Mouse (Mus musculus): ENCODE data around the gene Trim75. TPM values are rescaled to one million over a fixed set of nuclear protein-coding genes. Genes with fewer than 3 reads are reported as not detected.
"Not testable (repeated sequence)": the region's sequence is repeated elsewhere in the genome, so short reads cannot be mapped to it uniquely, and the experiment has no call there.

The Trim75 gene
- polyA plus RNA-seq (2012; ENCODE audit: insufficient read depth, low replicate concordance): not detected in 2 replicates

- H3K36me3 ChIP-seq (replicated peaks; ENCODE audit: low read length): no peaks in the 10 kb centered on the region
- H3K27me3 ChIP-seq (replicated peaks): no peaks in the 10 kb centered on the region
- H3K4me1 ChIP-seq: no peaks in the 10 kb centered on the region
- peaks cover 20% of the 10 kb centered on the region for H3K9me3 ChIP-seq
- TF ChIP-seq GATA1 (IDR thresholded peaks at IDR 0.05; ENCODE audit: borderline replicate concordance, low read length) (no peak), FLI1 (IDR thresholded peaks at IDR 0.05; ENCODE audit: low read length) (no peak)
- H3K4me3 ChIP-seq (replicated peaks): no peak within 1 kb of the TSS
These were observed at the start of gene Trim75 for GRCm38 (mm10) chr8:64987731-64988130. Gene Trim75, minus strand, starts transcription at chr8:64987831.

DNA sequence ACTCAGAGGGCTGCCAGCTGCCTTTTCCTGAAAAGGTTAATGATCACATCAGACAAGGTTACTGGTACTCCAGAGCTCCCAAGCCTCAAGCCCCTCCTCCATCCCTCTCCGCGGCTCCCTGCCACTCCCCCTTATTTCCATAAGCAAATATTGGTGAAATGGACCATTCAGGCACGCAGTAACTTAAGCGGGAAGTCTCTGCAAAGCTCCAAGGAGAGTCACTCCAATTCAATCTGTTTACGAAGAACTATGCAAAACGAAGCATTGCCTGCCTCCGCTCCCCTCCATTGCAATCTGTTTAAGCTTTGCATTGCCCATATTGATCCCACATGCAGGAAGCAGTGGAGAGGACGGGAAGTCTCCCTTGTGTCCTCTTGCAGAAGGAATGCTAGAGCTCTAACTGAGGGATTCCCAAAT, 49.5 kb upstream of the Trim75 start, which contains the start of gene Apela:
TSS of gene Apela (minus strand) at position 220 of the 417 bp plus-strand sequence.
- H3K4me1 ChIP-seq: peaks cover 3% of the 10 kb centered on the region; the same call in 1 of the 2 replicates
- H3K36me3 ChIP-seq (replicated peaks; ENCODE audit: low read length): no peaks in the 10 kb centered on the region
- TF ChIP-seq FLI1 (IDR thresholded peaks at IDR 0.05; ENCODE audit: low read length) (no peak), GATA1 (IDR thresholded peaks at IDR 0.05; ENCODE audit: borderline replicate concordance, low read length) (no peak)
- H3K4me3 ChIP-seq (replicated peaks): peak within 1 kb of the TSS; percentile 33
- H3K27me3 ChIP-seq (replicated peaks): peaks cover 13% of the 10 kb centered on the region
- peaks cover 7% of the 10 kb centered on the region for H3K9me3 ChIP-seq

DNA sequence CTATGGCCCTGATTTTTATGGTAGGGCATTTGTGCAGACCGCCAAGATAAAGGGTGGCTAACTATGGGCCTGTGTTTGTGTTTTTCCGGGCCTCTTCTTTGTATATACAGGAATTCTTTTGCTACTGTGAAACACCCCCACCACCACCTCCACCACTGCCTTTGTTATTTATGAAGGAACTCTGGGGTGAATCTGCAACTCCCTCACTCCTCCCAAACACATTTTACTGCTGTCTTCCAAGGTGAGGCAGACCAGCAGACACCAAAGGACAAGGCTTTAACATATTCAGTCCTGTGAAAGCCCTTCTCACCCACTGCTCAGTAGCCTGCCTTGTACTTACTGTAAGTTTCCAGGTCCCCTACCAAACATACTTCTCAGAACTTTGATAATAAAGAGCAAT, 46.5 kb upstream of the Trim75 start:
- TF ChIP-seq FLI1 (IDR thresholded peaks at IDR 0.05; ENCODE audit: low read length) (no peak), GATA1 (IDR thresholded peaks at IDR 0.05; ENCODE audit: borderline replicate concordance, low read length) (no peak)
- peaks cover 3% of the 10 kb centered on the region; the same call in 1 of the 2 replicates for H3K4me1 ChIP-seq
- peaks cover 13% of the 10 kb centered on the region for H3K27me3 ChIP-seq (replicated peaks)
- H3K36me3 ChIP-seq (replicated peaks; ENCODE audit: low read length): no peaks in the 10 kb centered on the region
- no peaks in the 10 kb centered on the region for H3K9me3 ChIP-seq
- no peak overlapping the region for H3K4me3 ChIP-seq (replicated peaks)

- TF ChIP-seq FLI1 (IDR thresholded peaks at IDR 0.05; ENCODE audit: low read length): no peak
- no peak for TF ChIP-seq GATA1 (IDR thresholded peaks at IDR 0.05; ENCODE audit: borderline replicate concordance, low read length)
- H3K9me3 ChIP-seq: no peaks in the 10 kb centered on the region
- peaks cover 3% of the 10 kb centered on the region; the same call in 1 of the 2 replicates for H3K4me1 ChIP-seq
- no peak overlapping the region for H3K4me3 ChIP-seq (replicated peaks)
- peaks cover 13% of the 10 kb centered on the region for H3K27me3 ChIP-seq (replicated peaks)
- no peaks in the 10 kb centered on the region for H3K36me3 ChIP-seq (replicated peaks; ENCODE audit: low read length)
These were observed 45.4 kb upstream of the Trim75 start for GRCm38 (mm10) chr8:65033056-65033455.

GRCm38 (mm10) chr8:65032107-65032506, 44.5 kb upstream of the Trim75 start:
- Histone ChIP-seq H3K36me3 (replicated peaks; ENCODE audit: low read length) (no peaks in the 10 kb centered on the region), H3K4me1 (peaks cover under 1% of the 10 kb centered on the region; the same call in 1 of the 2 replicates), H3K9me3 (no peaks in the 10 kb centered on the region), H3K27me3 (replicated peaks) (peaks cover 10% of the 10 kb centered on the region), H3K4me3 (replicated peaks) (no peak overlapping the region)
- TF ChIP-seq GATA1 (IDR thresholded peaks at IDR 0.05; ENCODE audit: borderline replicate concordance, low read length) (no peak), FLI1 (IDR thresholded peaks at IDR 0.05; ENCODE audit: low read length) (no peak)

DNA sequence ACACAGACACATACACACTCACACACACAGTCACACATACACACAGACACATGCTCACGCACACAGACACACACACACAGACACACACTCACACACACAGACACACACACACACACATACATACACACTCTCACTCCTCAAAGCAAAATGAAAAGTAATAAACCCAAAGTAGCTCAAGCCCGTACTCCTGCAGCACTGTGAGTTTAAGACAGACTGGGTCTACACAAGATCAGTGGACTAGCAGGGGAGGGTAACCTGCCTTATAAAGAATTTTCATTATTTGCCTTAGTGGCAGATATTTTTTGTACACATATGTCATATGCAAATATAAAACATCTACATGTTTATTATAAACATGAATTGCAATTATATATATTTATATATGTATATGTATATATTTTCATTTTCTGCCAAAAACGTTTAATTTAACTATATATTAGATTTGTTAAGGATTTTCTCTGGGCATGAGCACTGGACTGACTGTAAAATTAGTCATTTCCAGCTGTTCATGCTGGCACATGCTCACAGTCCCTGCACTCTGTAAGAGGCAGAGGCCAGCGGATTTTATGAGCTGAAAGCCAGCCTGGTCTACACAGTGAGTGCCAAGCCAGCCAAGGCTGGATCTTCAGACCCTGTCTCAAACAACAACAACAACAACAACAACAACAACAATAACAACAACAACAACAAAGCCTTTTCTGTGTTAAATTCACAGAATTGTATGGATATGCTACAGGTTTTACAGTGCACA, 43.3 kb upstream of the Trim75 start:
- TF ChIP-seq GATA1 (IDR thresholded peaks at IDR 0.05; ENCODE audit: borderline replicate concordance, low read length) (no peak), FLI1 (IDR thresholded peaks at IDR 0.05; ENCODE audit: low read length) (no peak)
- Histone ChIP-seq H3K27me3 (replicated peaks) (peaks cover 7% of the 10 kb centered on the region), H3K36me3 (replicated peaks; ENCODE audit: low read length) (no peaks in the 10 kb centered on the region), H3K9me3 (no peaks in the 10 kb centered on the region), H3K4me3 (replicated peaks) (no peak overlapping the region), H3K4me1 (no peaks in the 10 kb centered on the region)

GRCm38 (mm10) chr8:65029776-65030175, 42.1 kb upstream of the Trim75 start:
- TF ChIP-seq FLI1 (IDR thresholded peaks at IDR 0.05; ENCODE audit: low read length) (no peak), GATA1 (IDR thresholded peaks at IDR 0.05; ENCODE audit: borderline replicate concordance, low read length) (no peak)
- Histone ChIP-seq H3K9me3 (0 out of 2 replicates have a peak, but pooled peaks cover 4% of the 10 kb centered on the region), H3K4me3 (replicated peaks) (no peak overlapping the region), H3K27me3 (replicated peaks) (peaks cover 2% of the 10 kb centered on the region), H3K36me3 (replicated peaks; ENCODE audit: low read length) (no peaks in the 10 kb centered on the region), H3K4me1 (no peaks in the 10 kb centered on the region)

DNA sequence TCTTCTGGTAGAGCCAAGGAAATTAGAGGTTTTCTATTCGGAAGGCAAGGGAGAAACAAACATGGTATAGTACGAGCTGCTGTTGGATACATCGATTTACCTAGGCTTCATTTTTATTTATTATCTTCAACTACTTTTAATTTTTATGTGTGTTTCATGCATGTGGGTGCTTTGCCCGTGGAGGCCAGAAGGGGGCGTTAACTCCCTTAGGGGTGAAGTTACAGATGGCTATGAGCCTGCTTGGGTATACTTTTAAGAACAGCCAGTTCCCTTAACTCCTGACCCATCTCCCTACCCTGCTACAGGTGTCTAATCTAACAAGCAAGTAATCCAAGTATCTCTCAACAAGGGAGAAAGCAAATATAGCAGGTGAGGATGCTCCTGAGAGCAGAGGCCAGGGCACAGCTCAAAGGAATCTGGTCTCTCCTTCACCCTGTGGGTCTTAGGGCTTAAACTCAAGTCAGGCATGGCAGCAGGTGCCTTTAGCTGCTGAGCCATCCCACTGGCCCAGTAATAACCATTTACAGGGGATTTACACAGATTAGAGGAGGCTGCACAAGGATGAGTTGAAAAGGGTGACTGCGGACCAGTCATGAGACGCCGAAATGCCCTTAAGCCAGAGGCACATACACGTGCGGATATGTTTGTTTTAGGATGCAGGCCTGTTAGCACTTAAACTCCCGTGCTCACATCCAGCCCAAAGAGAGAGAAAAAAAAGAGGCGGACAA, 41.5 kb upstream of the Trim75 start:
- 0 out of 2 replicates have a peak, but pooled peaks cover 4% of the 10 kb centered on the region for H3K9me3 ChIP-seq
- H3K4me3 ChIP-seq (replicated peaks): no peak overlapping the region
- no peak for TF ChIP-seq FLI1 (IDR thresholded peaks at IDR 0.05; ENCODE audit: low read length)
- TF ChIP-seq GATA1 (IDR thresholded peaks at IDR 0.05; ENCODE audit: borderline replicate concordance, low read length): no peak
- H3K4me1 ChIP-seq: no peaks in the 10 kb centered on the region
- peaks cover 2% of the 10 kb centered on the region for H3K27me3 ChIP-seq (replicated peaks)
- no peaks in the 10 kb centered on the region for H3K36me3 ChIP-seq (replicated peaks; ENCODE audit: low read length)

GRCm38 (mm10) chr8:65022485-65022884, 34.9 kb upstream of the Trim75 start:
- Histone ChIP-seq H3K4me3 (replicated peaks) (no peak overlapping the region), H3K36me3 (replicated peaks; ENCODE audit: low read length) (no peaks in the 10 kb centered on the region), H3K9me3 (peaks cover 24% of the 10 kb centered on the region), H3K27me3 (replicated peaks) (no peaks in the 10 kb centered on the region), H3K4me1 (no peaks in the 10 kb centered on the region)
- TF ChIP-seq FLI1 (IDR thresholded peaks at IDR 0.05; ENCODE audit: low read length) (no peak), GATA1 (IDR thresholded peaks at IDR 0.05; ENCODE audit: borderline replicate concordance, low read length) (no peak)

DNA sequence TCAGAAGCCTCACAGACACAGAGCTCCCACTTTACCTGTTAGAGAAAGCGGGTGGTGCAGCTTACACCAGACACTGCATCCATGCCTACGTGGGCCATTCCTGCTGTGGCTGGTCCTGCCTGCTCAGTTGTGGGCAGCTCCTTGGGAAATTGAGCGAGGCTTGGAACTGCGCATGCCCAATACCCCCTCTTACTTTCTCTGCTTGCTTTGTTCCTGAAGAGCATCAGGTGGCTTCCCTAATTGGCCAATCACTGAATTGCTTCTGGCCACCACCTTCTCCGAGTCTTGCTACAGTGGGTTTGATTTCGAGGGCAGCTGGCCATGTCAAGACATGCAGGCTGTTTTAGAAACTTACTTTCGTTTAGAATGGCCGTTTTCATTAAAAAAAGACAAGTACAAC, 30.8 kb upstream of the Trim75 start, which contains the start of the genes Trim61 and Trim60:
TSS of gene Trim61 (minus strand) at position 101 of the 400 bp plus-strand sequence.
TSS of gene Trim60 (minus strand) at position 162 of the 400 bp plus-strand sequence.
- H3K4me1 ChIP-seq: no peaks in the 10 kb centered on the region
- peaks cover 46% of the 10 kb centered on the region for H3K9me3 ChIP-seq
- no peaks in the 10 kb centered on the region for H3K36me3 ChIP-seq (replicated peaks; ENCODE audit: low read length)
- no peaks in the 10 kb centered on the region for H3K27me3 ChIP-seq (replicated peaks)
- TF ChIP-seq FLI1 (IDR thresholded peaks at IDR 0.05; ENCODE audit: low read length) (no peak), GATA1 (IDR thresholded peaks at IDR 0.05; ENCODE audit: borderline replicate concordance, low read length) (no peak)
- no peak within 1 kb of the TSS for H3K4me3 ChIP-seq (replicated peaks)

- H3K4me3 ChIP-seq (replicated peaks); H3K4me1 ChIP-seq; H3K27me3 ChIP-seq (replicated peaks); H3K9me3 ChIP-seq; H3K36me3 ChIP-seq (replicated peaks; ENCODE audit: low read length): not testable (repeated sequence)
These were observed 20.0 kb upstream of the Trim75 start for GRCm38 (mm10) chr8:65007616-65008015.

Measured in megakaryocyte, embryonic 14.5 days (primary cell).